Mouse (Mus musculus): ENCODE results near the gene Dnajb5. TPM values are rescaled to one million over a fixed set of nuclear protein-coding genes. Genes with fewer than 3 reads are reported as not detected.

Dnajb5 gene
- polyA plus RNA-seq, 1 experiment = 176 TPM

DNA sequence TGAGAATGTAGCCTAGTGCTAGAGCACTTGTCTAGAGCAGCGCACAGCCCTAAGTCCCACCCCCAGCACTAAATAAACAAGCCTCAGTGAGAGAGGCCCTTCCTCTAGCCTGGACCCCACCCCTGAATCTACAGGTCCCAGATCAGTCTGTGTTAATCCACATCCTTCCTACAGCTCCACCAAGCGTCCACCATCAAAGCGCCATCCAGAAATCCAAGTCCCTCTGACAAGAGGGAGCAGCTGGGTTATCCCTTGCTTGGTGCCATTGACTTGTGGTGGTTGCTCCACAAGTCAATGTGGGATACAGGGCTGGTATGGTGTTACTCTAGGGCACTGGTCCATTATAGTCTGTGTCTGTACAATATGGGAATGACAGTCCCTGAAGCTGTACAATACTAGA lies 5.6 kb downstream of the Dnajb5 start:
- TF ChIP-seq CTCF (IDR thresholded peaks at IDR 0.05; ENCODE audit: insufficient read depth, low read depth, low read length) (no peak), POLR2A (IDR thresholded peaks at IDR 0.05; ENCODE audit: insufficient read depth, low read depth, low read length) (no peak)
- Histone ChIP-seq H3K27ac (ENCODE audit: insufficient read depth, low read depth, low read length) (no peak overlapping the region), H3K4me3 (ENCODE audit: insufficient read depth, low read depth, low read length) (no peak overlapping the region), H3K4me1 (ENCODE audit: control insufficient read depth, insufficient read depth, low read length) (peaks cover 49% of the 10 kb centered on the region)
- 58% methylated on average over 3 of the region's 3 CpGs for WGBS

DNA sequence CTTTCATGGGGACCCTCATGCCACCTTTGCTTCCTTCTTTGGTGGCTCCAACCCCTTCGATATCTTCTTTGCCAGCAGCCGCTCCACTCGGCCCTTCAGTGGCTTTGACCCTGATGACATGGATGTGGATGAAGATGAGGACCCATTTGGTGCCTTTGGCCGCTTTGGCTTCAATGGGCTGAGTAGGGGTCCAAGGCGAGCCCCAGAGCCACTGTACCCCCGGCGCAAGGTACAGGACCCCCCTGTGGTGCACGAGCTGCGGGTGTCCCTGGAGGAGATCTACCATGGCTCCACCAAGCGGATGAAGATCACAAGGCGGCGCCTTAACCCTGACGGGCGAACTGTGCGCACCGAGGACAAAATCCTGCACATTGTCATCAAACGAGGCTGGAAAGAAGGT lies 7.0 kb downstream of the Dnajb5 start:
- Histone ChIP-seq H3K27ac (ENCODE audit: insufficient read depth, low read depth, low read length) (no peak overlapping the region), H3K4me3 (ENCODE audit: insufficient read depth, low read depth, low read length) (no peak overlapping the region), H3K4me1 (ENCODE audit: control insufficient read depth, insufficient read depth, low read length) (peaks cover 49% of the 10 kb centered on the region)
- WGBS = 92% methylated on average over 17 of the region's 17 CpGs
- no peak for TF ChIP-seq POLR2A (IDR thresholded peaks at IDR 0.05; ENCODE audit: insufficient read depth, low read depth, low read length)
- TF ChIP-seq CTCF (IDR thresholded peaks at IDR 0.05; ENCODE audit: insufficient read depth, low read depth, low read length) = no peak

DNA sequence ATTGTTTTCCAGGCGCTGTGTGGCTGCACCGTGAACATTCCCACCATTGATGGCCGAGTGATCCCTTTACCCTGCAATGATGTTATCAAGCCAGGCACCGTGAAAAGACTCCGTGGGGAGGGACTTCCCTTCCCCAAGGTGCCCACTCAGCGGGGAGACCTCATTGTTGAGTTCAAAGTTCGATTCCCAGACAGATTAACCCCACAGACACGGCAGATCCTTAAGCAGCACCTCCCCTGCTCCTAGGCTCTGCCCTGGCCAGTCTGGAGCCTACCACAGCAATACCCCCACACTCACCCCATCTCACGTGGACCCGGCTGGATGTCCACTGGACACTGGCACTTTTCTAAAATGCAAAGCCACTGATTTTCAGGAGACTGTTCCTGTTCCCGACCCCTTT lies 7.7 kb downstream of the Dnajb5 start:
- Histone ChIP-seq H3K4me1 (ENCODE audit: control insufficient read depth, insufficient read depth, low read length) (peaks cover 49% of the 10 kb centered on the region), H3K27ac (ENCODE audit: insufficient read depth, low read depth, low read length) (no peak overlapping the region), H3K4me3 (ENCODE audit: insufficient read depth, low read depth, low read length) (no peak overlapping the region)
- TF ChIP-seq CTCF (IDR thresholded peaks at IDR 0.05; ENCODE audit: insufficient read depth, low read depth, low read length) (no peak), POLR2A (IDR thresholded peaks at IDR 0.05; ENCODE audit: insufficient read depth, low read depth, low read length) (no peak)
- WGBS = 58% methylated on average over 11 of the region's 11 CpGs

DNA sequence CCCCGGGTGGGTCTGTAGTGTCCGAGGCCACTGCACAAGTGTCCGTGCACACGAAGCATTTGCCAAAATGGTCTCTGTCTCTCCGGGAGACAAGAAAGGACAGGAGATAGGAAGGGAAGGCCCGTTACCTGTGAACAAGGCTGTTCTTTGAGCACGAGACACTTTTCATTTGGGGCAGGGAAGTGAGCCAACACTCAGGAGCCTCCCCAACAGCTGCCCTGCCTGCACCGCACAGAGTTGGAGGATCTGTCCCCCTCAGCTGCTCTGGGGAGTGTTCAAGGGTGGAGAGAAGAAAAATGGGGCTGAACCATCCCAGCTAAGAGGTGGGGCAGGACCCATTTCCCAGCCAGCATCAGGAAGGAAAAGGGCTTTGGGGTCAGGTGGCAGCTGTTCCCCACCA lies 8.4 kb downstream of the Dnajb5 start:
- Histone ChIP-seq H3K27ac (ENCODE audit: insufficient read depth, low read depth, low read length) (no peak overlapping the region), H3K4me1 (ENCODE audit: control insufficient read depth, insufficient read depth, low read length) (peaks cover 45% of the 10 kb centered on the region), H3K4me3 (ENCODE audit: insufficient read depth, low read depth, low read length) (no peak overlapping the region)
- WGBS = 68% methylated on average over 8 of the region's 8 CpGs
- TF ChIP-seq POLR2A (IDR thresholded peaks at IDR 0.05; ENCODE audit: insufficient read depth, low read depth, low read length) = no peak
- no peak for TF ChIP-seq CTCF (IDR thresholded peaks at IDR 0.05; ENCODE audit: insufficient read depth, low read depth, low read length)

DNA sequence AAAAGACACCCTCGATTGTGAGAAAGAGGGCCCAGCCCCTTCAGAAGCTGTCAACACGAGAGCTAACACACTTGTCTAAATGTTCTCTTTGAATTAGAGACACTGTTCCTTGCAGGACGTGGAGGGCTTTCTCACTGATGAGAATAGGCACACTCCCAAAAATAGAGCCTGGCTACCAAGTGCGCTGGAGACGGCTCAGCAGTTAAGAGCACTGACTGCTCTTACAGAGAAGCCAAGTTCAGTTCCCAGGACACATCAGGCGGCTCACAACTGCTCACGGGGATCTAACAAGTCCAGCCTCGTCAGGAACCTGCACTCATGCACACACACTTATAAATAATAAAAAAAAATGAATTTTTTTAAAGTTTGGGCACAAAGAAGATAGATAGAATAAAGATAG lies 9.3 kb downstream of the Dnajb5 start:
- 21% methylated on average over 8 of the region's 8 CpGs for WGBS
- TF ChIP-seq CTCF (IDR thresholded peaks at IDR 0.05; ENCODE audit: insufficient read depth, low read depth, low read length) (no peak), POLR2A (IDR thresholded peaks at IDR 0.05; ENCODE audit: insufficient read depth, low read depth, low read length) (no peak)
- Histone ChIP-seq H3K4me1 (ENCODE audit: control insufficient read depth, insufficient read depth, low read length) (peaks cover 37% of the 10 kb centered on the region), H3K27ac (ENCODE audit: insufficient read depth, low read depth, low read length) (no peak overlapping the region), H3K4me3 (ENCODE audit: insufficient read depth, low read depth, low read length) (no peak overlapping the region)

DNA sequence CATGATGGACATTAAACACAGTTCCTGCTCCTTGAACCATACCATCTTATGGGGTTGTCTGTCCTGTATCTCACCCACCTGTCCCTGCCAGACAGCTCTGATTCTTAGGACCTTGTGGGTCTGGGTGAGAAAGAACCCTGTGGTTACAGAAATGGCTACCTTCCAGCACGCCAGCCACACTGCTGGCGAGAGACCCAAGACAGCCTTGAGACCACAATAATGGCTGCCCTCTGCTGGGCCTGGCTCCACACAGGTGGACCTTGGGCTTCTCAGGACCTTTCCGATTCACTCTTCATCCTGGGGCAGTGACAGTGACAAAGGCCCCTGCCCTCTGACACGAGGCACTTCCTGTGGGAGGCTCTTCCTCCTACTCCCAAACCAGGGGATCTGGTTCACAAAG lies 9.8 kb downstream of the Dnajb5 start:
- H3K4me1 ChIP-seq (ENCODE audit: control insufficient read depth, insufficient read depth, low read length) = peaks cover 37% of the 10 kb centered on the region
- H3K27ac ChIP-seq (ENCODE audit: insufficient read depth, low read depth, low read length) = peak overlapping the region; percentile 44; the same call in 1 of the 2 replicates
- TF ChIP-seq POLR2A (IDR thresholded peaks at IDR 0.05; ENCODE audit: insufficient read depth, low read depth, low read length) (no peak), CTCF (IDR thresholded peaks at IDR 0.05; ENCODE audit: insufficient read depth, low read depth, low read length) (no peak)
- H3K4me3 ChIP-seq (ENCODE audit: insufficient read depth, low read depth, low read length) = no peak overlapping the region
- WGBS = 48% methylated on average over 4 of the region's 4 CpGs

DNA sequence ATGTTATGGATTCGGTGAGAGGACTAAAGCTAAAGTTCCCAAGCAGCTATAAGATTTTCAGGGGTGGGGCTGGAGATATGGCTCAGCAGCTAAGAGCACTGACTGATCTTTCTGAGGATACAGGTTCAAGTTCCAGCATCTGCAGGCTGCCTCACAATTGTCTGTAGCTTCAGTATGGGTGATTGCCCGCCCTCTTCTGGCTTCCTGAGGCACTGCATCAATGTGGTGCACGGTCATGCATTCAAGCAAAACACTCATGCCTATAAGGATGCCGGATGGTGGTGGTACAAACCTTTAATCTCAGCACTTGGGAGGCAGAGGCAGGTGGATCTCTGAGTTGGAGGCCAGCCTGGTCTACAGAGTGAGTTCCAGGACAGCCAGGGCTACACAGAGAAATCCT lies 12.0 kb downstream of the Dnajb5 start:
- Histone ChIP-seq H3K27ac (ENCODE audit: insufficient read depth, low read depth, low read length) (no peak overlapping the region), H3K4me1 (ENCODE audit: control insufficient read depth, insufficient read depth, low read length) (peaks cover 27% of the 10 kb centered on the region), H3K4me3 (ENCODE audit: insufficient read depth, low read depth, low read length) (no peak overlapping the region)
- peak; percentile 55; the same call in 1 of the 2 replicates for TF ChIP-seq CTCF (IDR thresholded peaks at IDR 0.05; ENCODE audit: insufficient read depth, low read depth, low read length)
- TF ChIP-seq POLR2A (IDR thresholded peaks at IDR 0.05; ENCODE audit: insufficient read depth, low read depth, low read length) = no peak
- WGBS = 13% methylated on average over 4 of the region's 4 CpGs

DNA sequence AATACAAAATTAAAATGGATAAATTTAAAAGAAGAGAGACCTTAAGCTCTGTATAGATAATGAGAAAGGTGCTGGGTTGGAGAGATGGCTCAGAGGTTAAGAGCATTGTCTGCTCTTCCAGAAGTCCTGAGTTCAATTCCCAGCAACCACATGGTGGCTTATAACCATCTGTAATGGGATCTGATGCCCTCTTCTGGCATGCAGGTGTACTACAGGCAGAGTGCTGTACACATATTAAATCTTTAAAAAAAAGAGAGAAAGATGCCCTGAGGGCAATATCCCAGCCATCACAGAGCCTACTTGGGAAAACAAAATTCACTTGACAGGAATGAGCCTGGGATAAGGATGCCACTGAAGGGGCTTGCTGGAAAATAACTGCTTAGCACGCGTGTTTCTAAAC lies 13.9 kb downstream of the Dnajb5 start:
- WGBS = 70% methylated on average over 2 of the region's 2 CpGs
- no peak overlapping the region for H3K27ac ChIP-seq (ENCODE audit: insufficient read depth, low read depth, low read length)
- TF ChIP-seq POLR2A (IDR thresholded peaks at IDR 0.05; ENCODE audit: insufficient read depth, low read depth, low read length) (no peak), CTCF (IDR thresholded peaks at IDR 0.05; ENCODE audit: insufficient read depth, low read depth, low read length) (no peak)
- H3K4me1 ChIP-seq (ENCODE audit: control insufficient read depth, insufficient read depth, low read length) = peaks cover 10% of the 10 kb centered on the region
- H3K4me3 ChIP-seq (ENCODE audit: insufficient read depth, low read depth, low read length) = no peak overlapping the region

DNA sequence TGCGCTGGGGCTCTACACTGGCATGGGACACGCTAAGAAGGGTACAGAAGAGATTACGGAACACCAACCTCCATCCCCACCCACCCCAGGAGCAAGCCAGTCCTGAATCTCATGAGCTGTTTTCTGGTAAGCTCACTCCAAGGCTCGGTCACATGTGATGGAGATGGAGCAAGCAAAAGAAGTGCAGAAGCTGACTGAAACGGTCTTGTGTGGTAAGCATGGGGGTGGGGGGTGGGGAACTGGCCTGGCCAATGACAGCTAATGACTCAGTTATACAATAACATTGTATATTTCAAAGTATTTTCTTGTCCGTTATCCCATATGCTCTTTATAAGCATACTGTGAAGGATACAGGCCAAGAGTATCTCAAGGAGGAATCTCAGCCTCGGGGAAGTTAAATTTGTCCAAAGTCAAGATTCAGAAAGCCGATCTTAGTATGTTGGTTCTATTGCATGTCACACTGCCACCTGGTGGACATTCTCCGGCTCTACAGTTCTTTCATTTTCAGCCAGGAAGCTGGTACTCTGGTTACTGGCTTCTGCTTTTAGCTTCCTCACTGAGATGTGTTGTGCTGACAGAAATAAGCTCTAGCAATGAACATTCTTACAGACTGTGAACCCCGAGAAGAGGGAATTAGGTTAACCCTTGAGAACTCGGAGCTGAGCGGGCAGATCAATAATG lies 15.6 kb downstream of the Dnajb5 start:
- Histone ChIP-seq H3K4me3 (ENCODE audit: insufficient read depth, low read depth, low read length) (no peak overlapping the region), H3K4me1 (ENCODE audit: control insufficient read depth, insufficient read depth, low read length) (peaks cover 2% of the 10 kb centered on the region), H3K27ac (ENCODE audit: insufficient read depth, low read depth, low read length) (no peak overlapping the region)
- TF ChIP-seq CTCF (IDR thresholded peaks at IDR 0.05; ENCODE audit: insufficient read depth, low read depth, low read length) (no peak), POLR2A (IDR thresholded peaks at IDR 0.05; ENCODE audit: insufficient read depth, low read depth, low read length) (no peak)
- 17% methylated on average over 12 of the region's 12 CpGs for WGBS
